Mouse (Mus musculus): ENCODE data around the gene Nrxn3.

GRCm38 (mm10) chr12:89933630-89934029 lies 1211.0 kb downstream of the Nrxn3 start:
- TF ChIP-seq CTCF (IDR thresholded peaks at IDR 0.05; ENCODE audit: control insufficient read depth, insufficient read depth, insufficient replicate concordance, low read depth, low read length) = no peak
- no peak for TF ChIP-seq POLR2A (IDR thresholded peaks at IDR 0.05; ENCODE audit: control insufficient read depth, low read depth, low read length)
